Mouse (Mus musculus) limb, embryonic 15.5 days (tissue): ENCODE data around the gene Uhrf2. TPM values are rescaled to one million over a fixed set of nuclear protein-coding genes. Genes with fewer than 3 reads are reported as not detected.

Experiments used
- ATAC-seq: fragments of 200-750 bp; cut with Nextera tagmentation; 2 replicates; pipeline ENCODE4 v1.8.0; 2017; ENCODE audit warnings: low read depth, moderate TSS enrichment; ENCODE audit not compliant: insufficient number of reproducible peaks, low FRiP score, low TSS enrichment
- H3K27ac ChIP-seq: fragments of 300-500 bp; sonication (generic); 2 replicates; pipeline ENCODE4 v1.5.1; 2015; ENCODE audit warnings: moderate library complexity, mild to moderate bottlenecking, inconsistent platforms
- H3K27me3 ChIP-seq: fragments of 300-500 bp; sonication (generic); 2 replicates; pipeline ENCODE4 v1.6.1; 2015; ENCODE audit warnings: inconsistent platforms
- H3K36me3 ChIP-seq: fragments of 300-500 bp; sonication (generic); 2 replicates; pipeline ENCODE4 v1.6.1; 2015; ENCODE audit warnings: inconsistent platforms
- H3K4me1 ChIP-seq: fragments of 300-500 bp; sonication (generic); 2 replicates; pipeline ENCODE4 v1.6.1; 2015; ENCODE audit warnings: inconsistent platforms
- H3K4me2 ChIP-seq: fragments of 300-500 bp; sonication (generic); 2 replicates; pipeline ENCODE4 v1.6.1; 2015; ENCODE audit warnings: mild to moderate bottlenecking, inconsistent platforms
- H3K4me3 ChIP-seq: fragments of 300-500 bp; sonication (generic); 2 replicates; pipeline ENCODE4 v1.5.1; 2015; ENCODE audit warnings: mild to moderate bottlenecking, inconsistent platforms
- H3K9ac ChIP-seq: fragments of 300-500 bp; sonication (generic); 2 replicates; pipeline ENCODE4 v1.6.1; 2015; ENCODE audit warnings: inconsistent platforms
- H3K9me3 ChIP-seq: fragments of 300-500 bp; sonication (generic); 2 replicates; pipeline ENCODE4 v1.6.1; 2016; ENCODE audit warnings: inconsistent platforms
- WGBS: fragments of 180-500 bp; shearing (Covaris S2); methylation state at CpG from one replicate; pipeline ENCODE4 v1.1.7; 2015; 5-methylcytosine and 5-hydroxymethylcytosine counted together
- polyA plus RNA-seq: library from polyadenylated mRNA; unstranded; fragments of >200 nt; fragmentation: Nextera tagmentation; extraction: Ambion mirVana; gene quantifications from 2 replicates; pipeline ENCODE4 v1.2.1, GENCODE M21; 2015

The Uhrf2 gene
- polyA plus RNA-seq, 1 experiment from 2014 or later = 60.6 TPM

GRCm38 (mm10) chr19:30090163-30090562 is 59.9 kb downstream of the Uhrf2 start:
- H3K27me3 ChIP-seq = no peaks in the 10 kb centered on the region
- WGBS = 57% methylated on average over 6 of the region's 6 CpGs
- H3K4me3 ChIP-seq = no peak overlapping the region
- no peak overlapping the region for H3K27ac ChIP-seq
- no peak for ATAC-seq
- no peak overlapping the region for H3K4me2 ChIP-seq
- peaks cover 75% of the 10 kb centered on the region for H3K36me3 ChIP-seq
- H3K9ac ChIP-seq = no peak overlapping the region
- H3K4me1 ChIP-seq = no peaks in the 10 kb centered on the region
- H3K9me3 ChIP-seq = no peaks in the 10 kb centered on the region

DNA sequence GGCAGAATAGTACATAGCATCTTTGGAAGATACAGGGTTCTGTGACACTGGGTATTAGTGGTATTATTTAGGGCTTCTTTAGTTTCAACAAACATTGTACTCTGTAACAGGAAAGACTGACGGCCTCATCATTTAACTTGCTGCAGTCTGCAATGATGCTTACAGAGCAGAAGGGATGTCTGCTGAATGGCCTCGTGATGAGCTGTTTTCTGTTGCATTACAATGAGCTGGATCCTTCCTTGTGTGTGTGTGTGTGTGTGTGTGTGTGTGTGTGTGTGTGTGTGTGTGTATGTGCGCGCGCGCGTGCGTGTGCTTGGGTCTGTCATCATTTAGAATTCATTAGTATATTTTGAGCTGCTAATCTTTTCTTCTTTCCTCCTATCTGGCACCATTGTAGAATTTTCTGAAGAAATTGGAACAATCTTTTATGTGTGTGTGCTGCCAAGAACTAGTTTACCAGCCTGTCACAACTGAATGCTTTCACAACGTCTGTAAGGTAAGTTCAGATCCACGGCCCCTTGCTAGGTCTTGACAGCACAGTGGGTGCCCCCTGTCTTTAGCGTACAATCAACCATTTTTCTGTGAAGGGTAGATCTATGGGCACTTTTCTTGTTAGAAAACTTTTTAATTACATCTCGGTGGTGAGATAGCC is 61.5 kb downstream of the Uhrf2 start:
- peaks cover 6% of the 10 kb centered on the region; the same call in 1 of the 2 replicates for H3K4me1 ChIP-seq
- no peaks in the 10 kb centered on the region for H3K27me3 ChIP-seq
- no peak overlapping the region for H3K27ac ChIP-seq
- H3K4me2 ChIP-seq = no peak overlapping the region
- no peak overlapping the region for H3K9ac ChIP-seq
- no peak for ATAC-seq
- WGBS = 91% methylated on average over 11 of the region's 12 CpGs
- no peaks in the 10 kb centered on the region for H3K9me3 ChIP-seq
- H3K4me3 ChIP-seq = no peak overlapping the region
- peaks cover 73% of the 10 kb centered on the region for H3K36me3 ChIP-seq

- ATAC-seq = peak; percentile 72; the same call in 1 of the 2 replicates
Measured at GRCm38 (mm10) chr19:30096186-30096585, 65.9 kb downstream of the Uhrf2 start.

GRCm38 (mm10) chr19:30097039-30097438 is 66.7 kb downstream of the Uhrf2 start:
- Histone ChIP-seq H3K9me3 (no peaks in the 10 kb centered on the region), H3K36me3 (peaks cover 60% of the 10 kb centered on the region), H3K27me3 (no peaks in the 10 kb centered on the region), H3K4me1 (peaks cover 6% of the 10 kb centered on the region; the same call in 1 of the 2 replicates), H3K4me2 (no peak overlapping the region), H3K27ac (no peak overlapping the region), H3K9ac (no peak overlapping the region), H3K4me3 (no peak overlapping the region)
- no peak for ATAC-seq
- 59% methylated on average over 4 of the region's 4 CpGs for WGBS

More at GRCm38 (mm10) chr19:30096186-30096585, 65.9 kb downstream of the Uhrf2 start:
- H3K9me3 ChIP-seq = no peaks in the 10 kb centered on the region
- peaks cover 64% of the 10 kb centered on the region for H3K36me3 ChIP-seq
- no peak overlapping the region for H3K9ac ChIP-seq
- no peak overlapping the region for H3K4me2 ChIP-seq
- no peak overlapping the region for H3K4me3 ChIP-seq
- H3K27ac ChIP-seq = no peak overlapping the region
- no peaks in the 10 kb centered on the region for H3K27me3 ChIP-seq
- H3K4me1 ChIP-seq = peaks cover 6% of the 10 kb centered on the region; the same call in 1 of the 2 replicates
- 30% methylated on average over 3 of the region's 3 CpGs for WGBS

GRCm38 (mm10) chr19:30100571-30100970 is 70.3 kb downstream of the Uhrf2 start:
- no peaks in the 10 kb centered on the region for H3K27me3 ChIP-seq
- H3K4me2 ChIP-seq = no peak overlapping the region
- no peaks in the 10 kb centered on the region for H3K9me3 ChIP-seq
- H3K27ac ChIP-seq = no peak overlapping the region
- ATAC-seq = no peak
- 95% methylated on average over 12 of the region's 12 CpGs for WGBS
- H3K4me3 ChIP-seq = no peak overlapping the region
- no peak overlapping the region for H3K9ac ChIP-seq
- H3K36me3 ChIP-seq = peaks cover 30% of the 10 kb centered on the region
- peaks cover 6% of the 10 kb centered on the region; the same call in 1 of the 2 replicates for H3K4me1 ChIP-seq

GRCm38 (mm10) chr19:30102620-30103019 is 72.3 kb downstream of the Uhrf2 start:
- Histone ChIP-seq H3K4me3 (no peak overlapping the region), H3K27ac (no peak overlapping the region), H3K4me2 (no peak overlapping the region), H3K9me3 (no peaks in the 10 kb centered on the region), H3K4me1 (no peaks in the 10 kb centered on the region), H3K36me3 (peaks cover 13% of the 10 kb centered on the region), H3K27me3 (no peaks in the 10 kb centered on the region), H3K9ac (no peak overlapping the region)
- ATAC-seq = no peak
- WGBS = 83% methylated on average over 6 of the region's 6 CpGs

GRCm38 (mm10) chr19:30105045-30105842 is 74.9 kb downstream of the Uhrf2 start:
- Histone ChIP-seq H3K4me1 (no peaks in the 10 kb centered on the region), H3K36me3 (no peaks in the 10 kb centered on the region), H3K27me3 (no peaks in the 10 kb centered on the region), H3K9me3 (no peaks in the 10 kb centered on the region), H3K27ac (no peak overlapping the region), H3K4me2 (no peak overlapping the region), H3K9ac (no peak overlapping the region), H3K4me3 (no peak overlapping the region)
- ATAC-seq = no peak
- WGBS = 78% methylated on average over 6 of the region's 6 CpGs

DNA sequence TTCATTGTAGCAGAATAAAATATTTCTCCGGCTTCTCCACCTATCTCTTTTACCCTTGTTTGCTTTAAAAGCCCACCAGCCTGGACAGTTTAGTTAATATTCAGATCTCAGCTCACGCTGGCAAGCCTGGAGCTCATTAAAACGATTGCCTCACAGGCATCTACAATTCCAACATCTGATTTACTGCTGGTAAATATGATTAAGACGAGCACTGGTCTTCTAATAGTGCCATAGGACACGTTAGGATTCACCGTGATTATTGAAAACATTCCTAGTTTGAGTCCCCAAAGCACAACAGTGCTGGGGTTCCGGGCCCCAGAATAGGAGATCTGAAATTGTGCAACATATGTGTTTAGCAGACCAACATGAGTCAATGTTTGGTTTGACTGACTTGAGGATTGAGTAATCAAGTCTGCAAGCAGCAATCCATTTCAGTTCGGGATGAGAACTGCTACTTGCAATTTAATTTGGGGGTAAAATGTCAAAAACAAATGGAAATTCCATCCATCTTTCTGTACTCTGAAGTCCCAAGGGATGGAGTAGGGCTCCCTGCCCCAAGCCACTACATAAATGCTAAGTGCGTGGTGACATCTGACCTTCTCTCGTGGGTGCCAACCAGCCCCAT is 77.0 kb downstream of the Uhrf2 start:
- no peak for ATAC-seq
- no peaks in the 10 kb centered on the region for H3K4me1 ChIP-seq
- H3K36me3 ChIP-seq = no peaks in the 10 kb centered on the region
- no peaks in the 10 kb centered on the region for H3K27me3 ChIP-seq
- H3K9ac ChIP-seq = no peak overlapping the region
- H3K4me2 ChIP-seq = no peak overlapping the region
- no peaks in the 10 kb centered on the region for H3K9me3 ChIP-seq
- no peak overlapping the region for H3K27ac ChIP-seq
- WGBS = 51% methylated on average over 10 of the region's 10 CpGs
- no peak overlapping the region for H3K4me3 ChIP-seq

GRCm38 (mm10) chr19:30108616-30109015 is 78.3 kb downstream of the Uhrf2 start:
- Histone ChIP-seq H3K4me3 (no peak overlapping the region), H3K27ac (no peak overlapping the region), H3K4me1 (no peaks in the 10 kb centered on the region)

GRCm38 (mm10) chr19:30109122-30109521 is 78.8 kb downstream of the Uhrf2 start:
- ATAC-seq = no peak
- Histone ChIP-seq H3K9ac (no peak overlapping the region), H3K4me2 (no peak overlapping the region), H3K4me1 (no peaks in the 10 kb centered on the region), H3K9me3 (no peaks in the 10 kb centered on the region), H3K36me3 (no peaks in the 10 kb centered on the region), H3K27me3 (no peaks in the 10 kb centered on the region), H3K4me3 (no peak overlapping the region), H3K27ac (no peak overlapping the region)
- WGBS = 55% methylated on average over 6 of the region's 6 CpGs

More at GRCm38 (mm10) chr19:30108616-30109015, 78.3 kb downstream of the Uhrf2 start:
- Histone ChIP-seq H3K9me3 (no peaks in the 10 kb centered on the region), H3K36me3 (no peaks in the 10 kb centered on the region), H3K9ac (no peak overlapping the region), H3K4me2 (no peak overlapping the region), H3K27me3 (no peaks in the 10 kb centered on the region)
- ATAC-seq = no peak

GRCm38 (mm10) chr19:30111421-30111820 is 81.1 kb downstream of the Uhrf2 start:
- Histone ChIP-seq H3K4me2 (no peak overlapping the region), H3K4me1 (peaks cover 9% of the 10 kb centered on the region; the same call in 1 of the 2 replicates), H3K36me3 (no peaks in the 10 kb centered on the region), H3K27me3 (no peaks in the 10 kb centered on the region), H3K9me3 (no peaks in the 10 kb centered on the region), H3K4me3 (no peak overlapping the region), H3K27ac (no peak overlapping the region), H3K9ac (no peak overlapping the region)
- ATAC-seq = no peak
- 94% methylated on average over 3 of the region's 3 CpGs for WGBS
